Mouse (Mus musculus) liver, postnatal 0 days (tissue): ENCODE results near the gene Ehhadh.

Source experiments
- CTCF ChIP-seq: sonication (generic); IDR thresholded peaks from 2 replicates; pipeline ENCODE4 v1.5.1; 2016; ENCODE audit warnings: antibody characterized with exemption, low read depth
- EP300 ChIP-seq: IDR thresholded peaks from 2 replicates; pipeline ENCODE4 v1.6.1; 2016; ENCODE audit warnings: antibody characterized with exemption, low read depth, mild to moderate bottlenecking

DNA sequence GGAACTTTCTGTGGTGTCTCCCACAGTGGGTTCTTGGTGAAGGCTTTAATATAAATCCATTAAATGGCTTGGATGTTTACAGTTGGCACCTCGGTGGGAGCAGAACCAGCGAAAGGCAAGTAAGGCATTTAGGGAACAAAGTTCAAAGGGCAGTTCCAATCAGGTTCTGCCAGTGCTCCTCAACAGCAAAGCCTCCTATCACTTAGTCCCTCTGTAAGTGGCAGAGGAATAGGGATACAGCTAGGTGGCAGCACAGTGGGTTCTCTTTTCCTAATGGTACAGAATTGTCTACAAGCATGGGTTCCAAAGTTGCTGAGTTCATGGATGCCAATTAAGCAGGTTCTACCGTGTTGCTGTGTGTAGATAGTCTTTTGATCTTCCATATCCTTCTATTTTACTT, 974 bp upstream of the Ehhadh start:
- TF ChIP-seq CTCF (peak; percentile 62), EP300 (no peak)
